Mouse (Mus musculus): ENCODE measurements around the gene Zan. TPM values are rescaled to one million over a fixed set of nuclear protein-coding genes. Genes with fewer than 3 reads are reported as not detected.

The Zan gene
- total and polyA plus RNA-seq, 3 experiments: 0.04 to 0.10 TPM; not detected in 1

DNA sequence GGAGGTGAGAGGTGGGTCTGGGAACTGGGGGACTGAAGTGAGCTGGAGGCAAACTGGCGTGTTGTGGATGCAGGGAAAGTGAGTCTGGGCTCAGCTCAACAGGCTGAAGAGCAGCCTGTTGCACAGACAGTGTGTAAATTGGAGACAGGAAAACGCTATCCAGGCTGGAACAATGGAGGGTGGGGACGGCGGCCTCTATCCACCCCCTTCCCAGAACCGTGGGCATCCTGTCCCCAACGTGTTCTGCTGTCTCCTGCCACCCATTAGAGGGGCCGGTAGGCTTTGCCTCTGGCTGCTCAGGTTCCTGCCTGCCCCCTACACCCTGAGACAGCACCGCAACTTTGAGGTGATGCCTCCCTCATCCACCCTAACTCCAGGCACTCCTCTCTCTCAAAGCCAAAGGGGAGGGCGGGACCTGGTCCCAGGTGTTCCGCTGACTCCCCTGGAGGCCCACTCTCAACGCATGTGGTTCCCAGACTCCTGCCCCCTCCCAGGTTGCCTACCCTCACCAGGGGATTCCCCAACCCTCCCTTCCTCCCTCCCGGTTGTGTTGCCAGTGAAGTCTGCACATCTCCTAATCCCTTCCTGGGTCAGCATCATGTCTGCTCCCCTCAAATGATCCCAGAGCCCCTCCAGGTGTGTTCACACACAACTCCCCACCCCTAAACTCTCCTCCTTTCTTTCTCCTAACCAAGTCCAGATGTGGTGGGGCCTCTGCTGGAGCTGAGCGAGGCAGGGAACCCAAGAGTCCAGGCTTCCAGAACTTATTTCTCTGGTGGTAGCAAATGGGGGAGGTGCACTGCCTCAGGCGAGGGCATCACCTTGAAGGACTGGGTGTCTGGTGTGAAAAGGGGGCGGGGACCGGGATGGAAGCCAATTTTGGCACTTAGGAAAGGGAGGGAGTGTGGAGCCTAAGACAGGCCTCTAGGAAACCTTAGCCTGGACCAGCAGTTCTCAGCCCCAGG is 124.6 kb downstream of the Zan start:
- Histone ChIP-seq H3K36me3 (replicated peaks in 1 of 2; ENCODE audit: control insufficient read depth in 1 of 2, insufficient read depth in 1 of 2, low read length in 1 of 2) (no peaks in the 10 kb centered on the region), H3K9me3 (replicated peaks; ENCODE audit: low read length) (no peaks in the 10 kb centered on the region), H3K9ac (ENCODE audit: insufficient read depth, low read depth) (no peak overlapping the region), H3K79me2 (replicated peaks; ENCODE audit: control insufficient read depth, extremely low read depth, insufficient read depth, poor library complexity, severe bottlenecking) (no peaks in the 10 kb centered on the region), H3K27me3 (replicated peaks) (peaks cover 74% of the 10 kb centered on the region), H3K27ac (ENCODE audit: insufficient read depth, low read depth) (no peak overlapping the region), H3K4me2 (ENCODE audit: insufficient read depth, low read depth, poor library complexity, severe bottlenecking) (no peak overlapping the region), H3K4me1 (ENCODE audit: control insufficient read depth in 1 of 2, insufficient read depth in 2 of 2) (peaks cover 6 to 16% of the 10 kb centered on the region in 2 experiments; a peak in 3 of 4 replicates), H3K4me3 (replicated peaks in 1 of 3; ENCODE audit: low read depth in 2 of 3, low read length in 2 of 3, poor library complexity in 1 of 3) (no peak overlapping the region)
- in situ Hi-C loops (cut with MboI; ENCODE audit: low pct_ligation_motif_present, low pct_unique_long_range_greater_than_20kb, low sequenced_read_pairs) (no loop called here), dilution Hi-C loops (cut with MboI; ENCODE audit: extremely low pct_ligation_motif_present, extremely low pct_unique_long_range_greater_than_20kb, low sequenced_read_pairs) (no loop called here)
- no peak for DNase-seq (ENCODE audit: extremely low read depth)
- TF ChIP-seq CHD1 (IDR thresholded peaks at IDR 0.05; ENCODE audit: low read depth, low read length) (no peak), UBTF (IDR thresholded peaks at IDR 0.05; ENCODE audit: low read depth, low read length) (no peak), CHD2 (IDR thresholded peaks at IDR 0.05; ENCODE audit: low read length) (no peak), CTCF (conservative IDR thresholded peaks at IDR 0.05 in 1 of 2, IDR thresholded peaks at IDR 0.05 in 1 of 2; ENCODE audit: low read depth in 2 of 2, low read length in 2 of 2) (no peak), MEF2A (IDR thresholded peaks at IDR 0.05; ENCODE audit: borderline replicate concordance, low read depth, low read length) (no peak), ELF1 (IDR thresholded peaks at IDR 0.05; ENCODE audit: low read depth, low read length) (no peak), EP300 (IDR thresholded peaks at IDR 0.05; ENCODE audit: low read length) (no peak), TBP (conservative IDR thresholded peaks at IDR 0.05; ENCODE audit: low read depth, low read length) (no peak), HCFC1 (IDR thresholded peaks at IDR 0.05; ENCODE audit: low read depth, low read length) (no peak), MXI1 (IDR thresholded peaks at IDR 0.05; ENCODE audit: low read depth, low read length) (no peak), SMC3 (IDR thresholded peaks at IDR 0.05; ENCODE audit: low read depth, low read length) (no peak), ZMIZ1 (IDR thresholded peaks at IDR 0.05; ENCODE audit: low read depth, low read length) (no peak), MAX (IDR thresholded peaks at IDR 0.05; ENCODE audit: low read length) (no peak), KAT2A (IDR thresholded peaks at IDR 0.05; ENCODE audit: insufficient replicate concordance, low read length) (no peak), ETS1 (conservative IDR thresholded peaks at IDR 0.05; ENCODE audit: low read depth, low read length) (no peak), RCOR1 (conservative IDR thresholded peaks at IDR 0.05; ENCODE audit: low read depth, low read length) (no peak), TCF12 (IDR thresholded peaks at IDR 0.05; ENCODE audit: low read depth, low read length) (no peak)

- no peak overlapping the region for H3K4me2 ChIP-seq (ENCODE audit: insufficient read depth, low read depth, poor library complexity, severe bottlenecking)
- no peak for DNase-seq (ENCODE audit: extremely low read depth)
- H3K79me2 ChIP-seq (replicated peaks; ENCODE audit: control insufficient read depth, extremely low read depth, insufficient read depth, poor library complexity, severe bottlenecking): no peaks in the 10 kb centered on the region
- H3K27me3 ChIP-seq (replicated peaks): peaks cover 69% of the 10 kb centered on the region
- H3K9me3 ChIP-seq (replicated peaks; ENCODE audit: low read length): no peaks in the 10 kb centered on the region
- no peak overlapping the region for H3K27ac ChIP-seq (ENCODE audit: insufficient read depth, low read depth)
- no peak overlapping the region for H3K4me3 ChIP-seq (replicated peaks in 1 of 3; ENCODE audit: low read depth in 2 of 3, low read length in 2 of 3, poor library complexity in 1 of 3)
- H3K9ac ChIP-seq (ENCODE audit: insufficient read depth, low read depth): no peak overlapping the region
- peaks cover 6 to 22% of the 10 kb centered on the region in 2 experiments; a peak in 3 of 4 replicates for H3K4me1 ChIP-seq (ENCODE audit: control insufficient read depth in 1 of 2, insufficient read depth in 2 of 2)
- no peaks in the 10 kb centered on the region for H3K36me3 ChIP-seq (replicated peaks in 1 of 2; ENCODE audit: control insufficient read depth in 1 of 2, insufficient read depth in 1 of 2, low read length in 1 of 2)
- TF ChIP-seq CHD1 (IDR thresholded peaks at IDR 0.05; ENCODE audit: low read depth, low read length) (no peak), MEF2A (IDR thresholded peaks at IDR 0.05; ENCODE audit: borderline replicate concordance, low read depth, low read length) (no peak), IRF4 (IDR thresholded peaks at IDR 0.05; ENCODE audit: low read depth, low read length) (no peak), TBP (conservative IDR thresholded peaks at IDR 0.05; ENCODE audit: low read depth, low read length) (no peak), TCF12 (IDR thresholded peaks at IDR 0.05; ENCODE audit: low read depth, low read length) (no peak), E2F4 (IDR thresholded peaks at IDR 0.05; ENCODE audit: insufficient replicate concordance, low read depth, low read length) (no peak), POLR2AphosphoS2 (IDR thresholded peaks at IDR 0.05; ENCODE audit: low read depth, low read length) (no peak), RAD21 (IDR thresholded peaks at IDR 0.05; ENCODE audit: low read depth, low read length) (no peak), SIN3A (IDR thresholded peaks at IDR 0.05; ENCODE audit: low read length) (no peak), CTCF (conservative IDR thresholded peaks at IDR 0.05 in 1 of 2, IDR thresholded peaks at IDR 0.05 in 1 of 2; ENCODE audit: low read depth in 2 of 2, low read length in 2 of 2) (no peak), ZMIZ1 (IDR thresholded peaks at IDR 0.05; ENCODE audit: low read depth, low read length) (no peak), RCOR1 (conservative IDR thresholded peaks at IDR 0.05; ENCODE audit: low read depth, low read length) (no peak), PAX5 (IDR thresholded peaks at IDR 0.05; ENCODE audit: low read length) (no peak), USF1 (IDR thresholded peaks at IDR 0.05; ENCODE audit: low read depth, low read length) (no peak), POLR2A (IDR thresholded peaks at IDR 0.05; ENCODE audit: low read depth, low read length) (no peak), UBTF (IDR thresholded peaks at IDR 0.05; ENCODE audit: low read depth, low read length) (no peak), MAZ (IDR thresholded peaks at IDR 0.05; ENCODE audit: low read depth, low read length) (no peak), ZNF384 (IDR thresholded peaks at IDR 0.05; ENCODE audit: low read depth, low read length) (no peak)
- dilution Hi-C loops (cut with MboI; ENCODE audit: extremely low pct_ligation_motif_present, extremely low pct_unique_long_range_greater_than_20kb, low sequenced_read_pairs) (no loop called here), in situ Hi-C loops (cut with MboI; ENCODE audit: low pct_ligation_motif_present, low pct_unique_long_range_greater_than_20kb, low sequenced_read_pairs) (no loop called here)
Measured at GRCm38 (mm10) chr5:137351394-137351793, 125.5 kb downstream of the Zan start.

All from CH12.LX (cell line).